ENCODE assay signal across 26 mouse cellular contexts in the genomic region with DNA sequence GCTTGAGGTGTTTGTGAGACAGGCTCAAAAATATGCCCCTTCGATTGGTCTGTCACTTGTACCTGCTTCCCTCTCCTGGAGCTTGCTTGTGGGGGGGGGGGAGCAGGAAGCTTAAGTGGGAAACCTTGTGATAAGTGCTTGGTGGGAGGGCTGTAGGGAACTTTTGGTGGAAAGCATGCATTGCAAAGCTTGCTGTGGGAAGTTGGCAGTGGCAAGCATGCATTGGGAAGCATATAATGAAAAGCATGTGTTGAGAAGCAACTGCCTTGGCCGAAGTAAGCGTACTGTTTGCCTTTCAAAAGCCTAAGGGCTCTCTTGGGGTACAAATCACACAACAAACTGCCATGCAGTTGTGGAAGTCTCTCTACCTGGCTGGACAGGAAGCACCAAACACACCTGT.
"Had no signal": no experiment of that assay in that cellular context is flagged by ENCODE, and none has a peak within 500 bp of the region (broad histone marks: within the 10 kb centered on the region; RNA-seq: fewer than 3 reads in every experiment).

No protein-coding gene starts in this region.

- H3K4me2 ChIP-seq: heart, embryonic 12.5 days; hindbrain, embryonic 13.5 days; hindbrain, embryonic 15.5 days; kidney, embryonic 15.5 days; liver, embryonic 11.5 days; liver, embryonic 13.5 days; liver, embryonic 15.5 days had no signal

- ATAC-seq: hindbrain, postnatal 0 days; intestine, embryonic 16.5 days had no signal

- H3K27me3 ChIP-seq: heart, embryonic 12.5 days; hindbrain, embryonic 13.5 days; hindbrain, embryonic 15.5 days; kidney, embryonic 15.5 days; liver, embryonic 13.5 days; liver, embryonic 15.5 days had no signal

- H3K4me1 ChIP-seq: heart, embryonic 10.5 days; heart, embryonic 12.5 days; hindbrain, embryonic 13.5 days; hindbrain, embryonic 15.5 days; kidney, embryonic 15.5 days; liver, embryonic 13.5 days; liver, embryonic 15.5 days had no signal

- H3K9me3 ChIP-seq: heart, embryonic 10.5 days; hindbrain, embryonic 13.5 days; hindbrain, embryonic 15.5 days; kidney, embryonic 15.5 days; liver, embryonic 13.5 days; liver, embryonic 15.5 days had no signal

- H3K4me3 ChIP-seq: gastrocnemius, adult 2 months; heart, embryonic 10.5 days; heart, embryonic 12.5 days; hindbrain, embryonic 13.5 days; hindbrain, embryonic 15.5 days; kidney, embryonic 15.5 days; liver, embryonic 13.5 days; liver, embryonic 15.5 days had no signal

- H3K36me3 ChIP-seq: heart, embryonic 10.5 days; heart, embryonic 12.5 days; hindbrain, embryonic 13.5 days; hindbrain, embryonic 15.5 days; kidney, embryonic 15.5 days; liver, embryonic 13.5 days; liver, embryonic 15.5 days had no signal

- DNase-seq: gastrocnemius, adult 2 months; gastrocnemius, postnatal 10 days; gastrocnemius, postnatal 25 days; heart, adult 18-20 months; heart, postnatal 10 days; heart, postnatal 36 days; kidney, adult 11 months; kidney, adult 2 months; kidney, adult 9 months; kidney, postnatal 14 days; kidney, postnatal 36 days; layer of hippocampus, adult 9-11 months; layer of hippocampus, postnatal 36 days; left cerebral cortex, postnatal 4 days; liver; liver, embryonic 13.5 days had no signal

- H3K9ac ChIP-seq: heart, embryonic 12.5 days; hindbrain, embryonic 13.5 days; hindbrain, embryonic 15.5 days; kidney, embryonic 15.5 days; liver, embryonic 13.5 days; liver, embryonic 15.5 days had no signal

- H3K27ac ChIP-seq: gastrocnemius, adult 2 months; heart, embryonic 10.5 days; hindbrain, embryonic 13.5 days; hindbrain, embryonic 15.5 days; hindbrain, postnatal 0 days; kidney, embryonic 15.5 days; kidney, postnatal 0 days; liver, embryonic 13.5 days; liver, embryonic 15.5 days had no signal
